Mouse (Mus musculus) lung, postnatal 4 days (tissue): ENCODE data around the gene Mast4.

Experiments
- DNase-seq, 2 experiments: peaks; one replicate each; pipeline ENCODE4 v3.0.0; 2021

Gene Mast4

GRCm38 (mm10) chr13:103238034-103238705 lies 96.1 kb downstream of the Mast4 start:
- DNase-seq: no peak

GRCm38 (mm10) chr13:103232171-103232570 lies 102.1 kb downstream of the Mast4 start:
- DNase-seq: no peak

- DNase-seq: no peak
Observed at GRCm38 (mm10) chr13:103229069-103229468, 105.2 kb downstream of the Mast4 start.

GRCm38 (mm10) chr13:103225895-103226815 lies 108.1 kb downstream of the Mast4 start:
- DNase-seq: no peak

- DNase-seq: no peak
Observed at GRCm38 (mm10) chr13:103225217-103225894, 108.9 kb downstream of the Mast4 start.

GRCm38 (mm10) chr13:103220479-103221064 lies 113.7 kb downstream of the Mast4 start:
- DNase-seq: no peak

GRCm38 (mm10) chr13:103219999-103220398 lies 114.3 kb downstream of the Mast4 start:
- DNase-seq: no peak

- DNase-seq: no peak
Observed at GRCm38 (mm10) chr13:103217486-103217885, 116.8 kb downstream of the Mast4 start.

GRCm38 (mm10) chr13:103214506-103214905 lies 119.8 kb downstream of the Mast4 start:
- no peak for DNase-seq

GRCm38 (mm10) chr13:103211953-103212352 lies 122.3 kb downstream of the Mast4 start:
- DNase-seq: no peak

GRCm38 (mm10) chr13:103211501-103211941 lies 122.8 kb downstream of the Mast4 start:
- peak; percentile 8 to 33 for DNase-seq

GRCm38 (mm10) chr13:103210746-103211145 lies 123.6 kb downstream of the Mast4 start:
- DNase-seq: no peak

- no peak for DNase-seq
Observed at GRCm38 (mm10) chr13:103207199-103207598, 127.1 kb downstream of the Mast4 start.

- no peak for DNase-seq
Observed at GRCm38 (mm10) chr13:103206644-103207043, 127.7 kb downstream of the Mast4 start.

GRCm38 (mm10) chr13:103205191-103205590 lies 129.1 kb downstream of the Mast4 start:
- no peak for DNase-seq

GRCm38 (mm10) chr13:103203376-103203895 lies 130.9 kb downstream of the Mast4 start:
- DNase-seq: no peak

GRCm38 (mm10) chr13:103201016-103201760 lies 133.1 kb downstream of the Mast4 start:
- no peak for DNase-seq

- no peak for DNase-seq
Observed at GRCm38 (mm10) chr13:103199823-103200660, 134.3 kb downstream of the Mast4 start.

- DNase-seq: no peak
Observed at GRCm38 (mm10) chr13:103198210-103198940, 135.9 kb downstream of the Mast4 start.

- no peak for DNase-seq
Observed at GRCm38 (mm10) chr13:103196307-103196706, 138.0 kb downstream of the Mast4 start.
